Mouse (Mus musculus) stomach, postnatal 0 days (tissue): ENCODE data around the gene Cbr4.

Experiments used
- CTCF ChIP-seq: IDR thresholded peaks from 2 replicates; pipeline ENCODE4 v1.5.1; 2016; ENCODE audit warnings: antibody characterized with exemption, low read depth, mild to moderate bottlenecking, moderate library complexity
- EP300 ChIP-seq: optimal IDR thresholded peaks from 2 replicates; pipeline ENCODE3; 2016; ENCODE audit warnings: antibody characterized with exemption

GRCm38 (mm10) chr8:61499035-61499434, 11.5 kb downstream of the Cbr4 start:
- TF ChIP-seq CTCF (peak; percentile 80), EP300 (no peak)
